Mouse (Mus musculus) activated CD4-positive, CD25-positive, alpha-beta regulatory T cell, adult 4 months (primary cell): Measurements from ENCODE around the gene Galk1. TPM values are rescaled to one million over a fixed set of nuclear protein-coding genes. Genes with fewer than 3 reads are reported as not detected.
A peak's percentile ranks its signal among the peaks of the same experiment; 100 is the strongest.
"Not testable (repeated sequence)": the region's sequence is repeated elsewhere in the genome, so short reads cannot be mapped to it uniquely, and the experiment has no call there.

Experiments used
- ATAC-seq: one replicate; pipeline ENCODE4 v1.8.0; 2017
- polyA plus RNA-seq, 2 experiments: library from polyadenylated mRNA; unstranded; fragments of 100-300 nt; shearing (Covaris generic); gene quantifications; one replicate each; pipeline ENCODE4 v1.2.1; 2017

The Galk1 gene
- polyA plus RNA-seq, 2 experiments from 2014 or later, result 23.0 to 25.3 TPM

- ATAC-seq, result peak; percentile 81
These were observed 17.8 kb upstream of the Galk1 start, which contains the start of gene Unk for GRCm38 (mm10) chr11:116030088-116030897. Gene Unk, plus strand, starts transcription at chr11:116030322.

- no peak for ATAC-seq
These were observed 16.8 kb upstream of the Galk1 start for GRCm38 (mm10) chr11:116029086-116029865.

DNA sequence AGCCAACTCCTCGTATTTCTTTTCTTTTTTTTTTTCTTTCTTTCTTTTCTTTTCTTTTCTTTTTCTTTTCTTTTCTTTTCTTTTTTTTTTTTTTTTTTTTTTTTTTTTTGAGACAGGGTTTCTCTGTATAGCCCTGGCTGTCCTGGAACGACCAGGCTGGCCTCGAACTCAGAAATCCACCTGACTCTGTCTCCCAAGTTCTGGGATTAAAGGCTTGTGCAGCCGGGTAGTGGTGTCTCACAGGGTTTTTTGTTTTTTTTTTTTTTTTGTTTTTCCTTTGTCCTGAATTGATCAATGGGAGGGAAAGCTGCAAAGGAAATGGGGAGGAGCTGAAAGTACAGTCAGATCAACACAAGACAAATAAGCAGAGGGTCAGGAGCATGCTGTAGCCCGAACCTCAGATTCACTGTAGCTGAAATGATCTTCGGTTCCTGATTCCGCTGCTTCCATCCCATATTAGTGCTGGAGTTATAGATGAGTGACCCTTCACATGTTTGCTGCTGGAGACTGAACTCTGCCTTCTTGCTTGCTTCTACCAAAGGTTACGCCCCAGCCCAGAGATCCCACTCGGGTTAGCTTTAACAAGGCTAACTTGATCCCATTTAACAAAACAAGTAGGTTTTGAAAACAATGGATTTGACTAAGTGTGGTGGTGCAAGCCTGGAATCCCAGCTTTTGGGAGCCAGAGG, 15.8 kb upstream of the Galk1 start:
- no peak for ATAC-seq

GRCm38 (mm10) chr11:116027756-116028155, 15.2 kb upstream of the Galk1 start, which contains the start of gene H3f3b:
Gene H3f3b, minus strand, starts transcription at chr11:116027962.
- ATAC-seq, result no peak

GRCm38 (mm10) chr11:116025056-116025845, 12.7 kb upstream of the Galk1 start:
- no peak for ATAC-seq

GRCm38 (mm10) chr11:116024356-116024808, 11.9 kb upstream of the Galk1 start:
- ATAC-seq, result peak; percentile 85

- ATAC-seq, result peak; percentile 52
These were observed 11.3 kb upstream of the Galk1 start for GRCm38 (mm10) chr11:116023771-116024355.

DNA sequence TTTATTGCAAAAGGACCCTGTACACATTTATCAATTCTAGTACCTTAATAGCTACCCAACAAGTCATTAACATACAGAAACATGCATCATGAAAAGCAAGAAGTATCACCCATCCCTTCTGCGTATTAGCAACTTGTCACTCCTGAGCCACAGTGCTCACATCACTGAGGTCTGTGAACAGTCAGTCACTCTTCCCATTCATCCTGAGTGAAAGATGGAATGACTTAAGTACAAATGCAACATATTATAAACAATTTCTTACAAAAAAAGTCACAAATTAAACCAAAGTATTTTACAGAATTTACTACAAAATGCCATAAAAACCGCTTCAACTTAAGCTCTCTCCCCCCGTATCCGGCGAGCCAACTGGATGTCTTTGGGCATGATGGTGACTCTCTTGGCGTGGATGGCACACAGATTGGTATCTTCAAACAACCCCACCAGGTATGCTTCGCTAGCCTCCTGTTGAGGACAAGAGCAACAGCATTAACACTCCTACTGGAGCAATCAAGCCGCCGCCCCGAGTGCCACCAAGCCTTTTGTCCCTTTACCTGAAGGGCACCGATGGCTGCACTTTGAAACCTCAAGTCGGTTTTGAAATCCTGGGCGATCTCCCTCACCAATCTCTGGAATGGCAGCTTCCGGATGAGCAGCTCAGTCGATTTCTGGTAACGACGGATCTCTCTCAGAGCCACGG, 10.7 kb upstream of the Galk1 start:
- not testable (repeated sequence) for ATAC-seq

- no peak for ATAC-seq
These were observed 9.8 kb upstream of the Galk1 start for GRCm38 (mm10) chr11:116022256-116022780.

DNA sequence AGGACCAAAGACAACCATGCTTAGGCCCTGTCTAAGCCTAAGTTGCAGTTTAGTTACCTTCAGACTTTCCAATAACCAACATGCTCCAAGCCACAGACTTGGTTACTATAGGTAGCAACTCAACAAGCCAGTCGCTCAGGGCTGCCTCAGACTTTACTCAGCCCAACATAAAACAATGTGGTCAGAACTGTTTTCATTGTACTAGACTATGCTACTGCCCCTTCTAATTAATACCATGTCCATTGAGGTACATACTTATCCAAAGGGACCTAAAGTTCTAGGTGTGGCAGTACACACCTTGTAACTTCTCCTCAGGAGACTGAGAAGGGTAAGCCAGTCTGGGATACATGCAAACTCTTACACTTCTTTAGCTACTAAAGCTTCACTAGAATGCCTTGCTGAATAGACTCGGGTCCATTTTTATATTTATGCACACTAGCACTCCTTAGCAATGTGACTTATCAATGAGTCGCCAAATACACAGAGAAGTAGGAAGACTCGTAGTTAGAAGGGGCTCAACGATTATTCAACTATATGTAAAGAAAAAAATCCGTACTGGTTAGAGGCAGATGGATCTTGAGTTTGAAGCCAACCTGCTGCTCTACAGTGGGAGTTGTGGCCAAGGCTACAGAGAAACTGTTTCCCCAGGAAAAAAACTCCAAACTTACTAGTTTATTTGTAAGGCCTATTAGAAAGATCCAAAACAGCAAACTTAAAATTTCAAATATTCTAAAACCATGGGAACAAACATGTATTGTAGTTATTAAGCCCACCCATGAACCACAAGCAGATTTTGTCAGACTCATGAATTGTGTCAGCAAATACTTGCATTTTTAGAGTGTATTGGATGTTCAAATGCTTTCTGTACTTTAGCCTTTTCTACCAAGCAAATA, 9.1 kb upstream of the Galk1 start:
- ATAC-seq, result no peak

- ATAC-seq, result no peak
These were observed 8.0 kb upstream of the Galk1 start for GRCm38 (mm10) chr11:116020519-116020922.

GRCm38 (mm10) chr11:116019976-116020411, 7.5 kb upstream of the Galk1 start:
- ATAC-seq, result no peak

DNA sequence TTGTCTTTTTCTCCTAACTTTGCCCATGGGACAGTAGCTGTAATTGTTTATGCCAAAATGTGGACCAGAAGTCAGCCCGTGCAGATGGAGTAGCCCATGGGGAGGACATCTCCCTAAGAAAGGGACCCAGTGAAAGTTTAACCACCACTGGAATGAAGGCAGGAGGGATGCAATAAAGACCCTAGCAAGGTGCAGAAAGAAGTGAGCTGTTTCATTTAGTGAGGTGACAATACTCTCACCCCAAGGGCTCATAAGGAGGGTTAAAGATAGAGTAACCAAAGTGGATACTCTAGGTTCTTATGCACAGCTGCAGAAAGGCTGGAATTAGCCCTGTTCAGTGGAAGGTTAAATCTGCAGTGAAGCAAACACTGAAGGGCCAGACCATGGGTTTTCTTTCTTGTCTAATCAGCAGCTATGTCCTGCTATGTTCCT, 6.9 kb upstream of the Galk1 start:
- ATAC-seq, result no peak

DNA sequence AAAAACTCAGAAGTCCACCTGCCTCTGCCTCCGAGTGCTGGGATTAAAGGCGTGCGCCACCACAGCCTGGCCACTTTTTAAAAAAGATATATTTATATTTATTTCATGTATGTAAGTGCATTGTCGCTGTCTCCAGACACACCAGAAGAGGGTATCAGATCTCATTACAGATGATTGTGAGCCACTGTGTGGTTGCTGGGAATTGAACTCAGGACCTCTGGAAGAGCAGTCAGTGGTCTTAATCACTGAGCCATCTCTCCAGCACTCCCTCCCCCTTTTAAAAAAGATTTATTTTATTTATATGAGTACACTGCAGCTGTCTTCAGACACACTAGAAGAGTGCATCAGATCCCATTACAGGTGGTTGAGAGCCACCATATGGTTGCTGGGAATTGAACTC, 6.3 kb upstream of the Galk1 start:
- ATAC-seq, result not testable (repeated sequence)

- ATAC-seq, result no peak
These were observed 5.6 kb upstream of the Galk1 start for GRCm38 (mm10) chr11:116018106-116018505.

DNA sequence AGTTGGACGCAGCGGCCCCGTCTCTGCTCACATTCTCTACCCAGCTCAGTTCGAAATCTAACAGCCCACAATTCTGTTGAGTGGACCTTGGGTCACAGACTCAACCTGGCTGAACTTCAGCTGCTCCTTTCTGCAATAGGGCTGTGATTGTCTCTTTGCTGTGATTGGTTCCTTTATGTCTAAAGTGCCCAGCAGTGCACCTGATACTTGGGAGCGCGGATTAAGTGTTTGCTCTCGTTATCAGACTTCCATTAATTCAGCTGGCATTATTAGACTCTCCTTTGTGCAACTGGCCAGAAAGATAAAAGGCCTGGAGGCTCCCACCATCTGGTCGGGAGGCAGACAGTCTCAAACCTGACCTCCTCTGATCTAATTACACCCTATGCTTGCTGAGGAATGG, 2.3 kb upstream of the Galk1 start:
- ATAC-seq, result no peak

- ATAC-seq, result no peak
These were observed 824 bp downstream of the Galk1 start for GRCm38 (mm10) chr11:116011529-116012261.

GRCm38 (mm10) chr11:116010948-116011347, 1.6 kb downstream of the Galk1 start:
- ATAC-seq, result no peak

- ATAC-seq, result no peak
These were observed 2.4 kb downstream of the Galk1 start for GRCm38 (mm10) chr11:116010146-116010545.
